Mouse (Mus musculus) frontal cortex, postnatal 36 days (tissue): Measurements from ENCODE around the gene Dhx37.
A peak's percentile ranks its signal among the peaks of the same experiment; 100 is the strongest.
"Not testable (repeated sequence)": the region's sequence is repeated elsewhere in the genome, so short reads cannot be mapped to it uniquely, and the experiment has no call there.

Source experiments
- DNase-seq, 2 experiments: peaks; one replicate each; pipeline ENCODE4 v3.0.0; 2022; ENCODE audit warnings: low spot score in 2 of 2

Dhx37 gene

GRCm38 (mm10) chr5:125389579-125390441 is 44.1 kb downstream of the Dhx37 start, which contains the start of gene Ubc:
Ubc (minus strand) TSS chr5:125390202.
- peak; percentile 81 to 82 for DNase-seq

GRCm38 (mm10) chr5:125389131-125389578 is 44.8 kb downstream of the Dhx37 start, which contains the start of gene Gm10382:
Gm10382 (plus strand) TSS chr5:125389322.
- peak in 1 of 2 experiments; percentile 81 for DNase-seq

DNA sequence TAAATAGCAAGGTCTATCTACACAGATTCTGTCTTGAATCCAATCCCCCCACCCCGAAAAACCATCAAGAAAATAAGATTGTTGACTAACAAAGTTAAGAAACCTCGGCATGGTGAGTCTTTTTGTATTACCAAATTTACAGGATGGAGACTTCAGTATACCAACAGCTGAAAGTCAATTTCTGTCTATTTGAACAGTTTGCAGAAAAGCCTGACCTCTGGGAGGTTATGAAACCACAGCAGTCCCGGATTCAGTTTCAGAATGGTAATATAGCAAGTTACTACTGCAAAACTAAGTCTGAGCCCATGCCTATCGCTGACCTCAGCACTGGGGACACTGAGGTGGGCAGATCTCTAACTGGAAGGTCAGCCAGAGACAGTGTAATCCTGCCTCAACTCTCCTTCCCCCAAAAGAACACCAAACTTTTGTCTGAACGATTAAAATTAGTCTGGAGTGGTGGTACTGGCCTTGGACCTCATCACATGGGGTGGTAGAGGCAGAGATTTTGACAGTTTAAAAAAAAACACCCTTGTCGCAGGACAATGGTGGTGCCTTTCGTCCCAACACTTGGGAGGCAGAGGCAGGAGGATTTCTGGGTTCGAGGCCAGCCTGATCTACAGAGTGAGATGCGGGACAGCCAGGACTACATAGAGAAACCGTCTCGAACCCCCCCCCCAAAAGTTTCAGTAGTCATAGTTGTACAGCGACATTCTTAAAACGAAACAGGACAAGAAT is 45.4 kb downstream of the Dhx37 start:
- DNase-seq = no peak

DNA sequence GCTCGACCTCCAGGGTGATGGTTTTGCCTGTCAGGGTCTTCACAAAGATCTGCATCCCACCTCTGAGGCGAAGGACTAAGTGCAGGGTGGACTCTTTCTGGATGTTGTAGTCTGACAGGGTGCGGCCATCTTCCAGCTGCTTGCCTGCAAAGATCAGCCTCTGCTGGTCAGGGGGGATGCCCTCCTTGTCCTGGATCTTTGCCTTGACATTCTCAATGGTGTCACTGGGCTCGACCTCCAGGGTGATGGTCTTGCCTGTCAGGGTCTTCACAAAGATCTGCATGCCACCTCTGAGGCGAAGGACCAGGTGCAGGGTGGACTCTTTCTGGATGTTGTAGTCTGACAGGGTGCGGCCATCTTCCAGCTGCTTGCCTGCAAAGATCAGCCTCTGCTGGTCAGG is 46.6 kb downstream of the Dhx37 start:
- DNase-seq = not testable (repeated sequence)

- no peak for DNase-seq
Observed at GRCm38 (mm10) chr5:125385215-125385940, 48.5 kb downstream of the Dhx37 start.

- no peak for DNase-seq
Observed at GRCm38 (mm10) chr5:125384512-125385214, 49.3 kb downstream of the Dhx37 start.

DNA sequence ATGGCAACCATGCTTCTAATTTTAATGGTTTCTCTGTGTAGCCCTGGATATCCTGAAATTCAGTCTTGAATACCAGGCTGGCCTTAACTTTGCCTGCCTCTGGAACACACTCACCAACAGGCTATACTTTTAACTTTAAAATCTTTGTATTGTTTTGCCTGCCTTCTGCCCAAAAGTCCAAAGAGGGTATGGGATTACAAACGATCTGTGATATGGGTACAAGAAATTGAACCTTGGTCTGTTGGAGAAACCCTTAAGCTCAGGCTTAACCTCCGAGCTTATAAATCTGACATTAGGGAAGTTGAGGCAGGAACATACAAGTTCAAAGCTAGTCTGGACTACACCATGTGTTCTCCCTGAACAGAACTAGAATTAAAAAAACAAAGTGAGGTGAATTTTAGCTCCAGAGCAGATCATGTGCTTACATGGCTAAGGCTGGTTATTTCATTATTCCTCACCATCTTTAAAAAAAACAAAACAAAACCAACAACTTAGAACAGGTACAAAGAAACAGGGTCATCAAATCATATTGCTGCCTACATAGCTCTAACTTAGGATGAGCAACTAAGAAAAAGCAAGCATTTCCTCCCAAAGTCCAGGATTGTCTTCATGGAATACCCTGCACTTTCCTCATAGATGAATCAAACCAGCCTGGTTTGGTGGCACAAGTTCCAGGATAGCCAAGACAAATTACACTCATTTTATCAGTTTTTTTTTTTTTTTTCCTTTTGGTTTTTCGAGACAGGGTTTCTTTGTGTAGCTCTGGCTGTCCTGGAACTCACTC is 50.1 kb downstream of the Dhx37 start:
- no peak for DNase-seq

DNA sequence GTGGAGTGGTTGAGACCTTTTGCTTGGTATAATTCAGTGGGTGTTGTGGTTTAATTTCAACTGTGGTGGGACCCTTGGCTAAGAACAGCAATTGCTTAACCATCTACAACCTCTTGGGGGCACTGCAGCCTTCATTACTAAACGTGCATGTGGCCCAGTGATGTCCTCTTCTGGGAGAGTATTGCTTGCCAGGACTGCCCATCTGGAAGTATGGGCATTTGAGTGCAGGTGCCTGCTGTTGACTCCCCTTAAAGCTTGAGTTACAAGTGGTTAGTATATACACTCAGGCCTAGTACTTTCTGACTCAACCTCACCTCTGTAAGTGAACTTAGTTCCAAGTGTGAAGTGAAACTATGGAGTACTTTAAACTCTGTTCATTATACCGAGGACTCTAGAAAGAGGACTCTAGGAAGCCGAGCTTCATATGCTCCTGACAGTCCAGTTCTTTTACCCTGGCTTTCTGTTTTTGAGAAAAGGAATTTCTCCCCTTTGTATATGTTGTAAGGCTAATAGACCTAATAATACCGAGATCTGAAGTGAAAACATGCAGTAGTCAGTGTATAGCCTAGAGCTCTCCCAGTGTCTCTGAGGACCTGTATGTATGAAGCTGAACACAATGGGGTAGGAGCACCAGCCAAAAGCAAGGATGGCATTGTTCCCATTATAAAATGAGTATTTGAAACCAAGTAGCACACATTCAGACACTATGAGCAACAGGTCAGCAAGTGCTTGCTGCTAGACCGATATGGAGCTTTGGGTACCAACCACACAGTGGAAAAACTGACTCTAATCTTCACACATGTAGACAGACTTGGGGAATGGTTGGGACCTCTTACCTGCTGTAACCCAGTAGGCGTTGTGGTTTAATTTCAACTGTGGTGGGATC is 51.0 kb downstream of the Dhx37 start:
- DNase-seq = peak in 1 of 2 experiments; percentile 71

DNA sequence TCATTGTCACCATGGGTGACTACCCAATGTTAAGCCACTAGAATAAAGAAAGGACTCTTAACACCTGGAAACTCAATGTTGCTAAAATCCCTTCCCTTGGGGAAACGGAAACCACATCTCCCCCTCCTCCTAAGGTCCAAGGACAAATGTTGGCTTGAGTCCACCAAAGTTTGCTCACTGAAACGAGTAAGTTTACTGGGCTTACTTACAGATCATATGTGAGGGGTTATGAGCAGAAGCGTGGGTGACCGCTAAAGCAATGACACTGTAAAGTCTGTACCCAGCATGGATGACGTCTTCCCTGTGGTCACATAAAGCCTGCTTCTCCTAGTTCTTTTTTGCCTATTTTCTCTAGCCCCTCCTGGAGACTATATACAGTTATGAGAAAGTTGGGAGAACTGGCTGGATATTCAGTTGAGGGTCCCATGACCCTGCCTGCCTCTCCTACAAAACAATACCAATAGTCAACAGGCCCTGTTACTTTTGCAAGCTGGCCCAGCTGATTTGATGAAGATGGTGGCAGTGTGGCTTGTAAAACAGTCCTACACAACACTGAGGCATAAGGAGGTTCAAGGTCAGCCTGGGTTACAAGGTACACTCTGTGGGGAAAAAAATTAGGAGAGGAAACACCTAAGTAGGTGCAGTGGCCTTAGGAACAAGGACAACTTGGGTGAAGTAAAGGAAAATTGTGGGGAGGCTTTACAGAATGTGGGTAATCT is 51.8 kb downstream of the Dhx37 start:
- no peak for DNase-seq

DNA sequence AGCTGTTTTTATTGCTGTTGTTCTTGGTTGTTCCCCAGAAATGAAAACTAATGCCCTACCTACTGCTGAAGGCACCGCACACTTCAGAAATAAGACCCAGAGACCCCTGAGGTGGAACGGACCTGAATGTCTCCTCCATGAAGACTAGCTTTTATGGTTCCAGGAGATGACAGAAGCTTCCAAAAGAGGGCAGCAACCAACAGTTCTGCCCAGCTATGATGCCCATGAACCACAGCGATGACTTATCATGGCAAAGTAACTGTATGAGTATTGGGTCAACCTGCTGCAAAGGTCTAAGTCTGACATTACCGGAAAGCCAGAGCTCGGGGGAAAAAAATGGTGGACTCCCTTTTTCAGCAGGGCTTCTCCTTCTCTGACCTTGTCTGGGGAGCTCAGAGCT is 55.0 kb downstream of the Dhx37 start:
- no peak for DNase-seq

DNA sequence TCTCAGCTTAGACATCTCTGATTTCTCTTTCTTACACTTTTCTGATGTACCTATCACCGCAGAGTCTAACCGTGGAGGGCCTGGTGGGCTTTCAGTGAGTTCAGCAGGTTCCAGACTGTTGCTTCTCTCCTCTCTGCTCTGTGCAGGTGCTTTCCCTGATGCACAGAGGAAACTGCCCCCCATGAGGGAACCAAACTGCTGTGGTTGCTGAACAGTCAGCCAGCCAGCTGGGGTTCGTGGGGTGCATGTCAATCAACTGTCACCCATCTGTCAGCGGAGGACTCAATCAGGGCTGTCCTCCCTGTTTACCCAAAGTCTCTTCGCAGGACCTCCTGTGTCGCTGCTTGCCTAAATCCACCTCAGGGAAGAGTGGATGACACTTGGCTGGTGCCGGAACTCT is 56.7 kb downstream of the Dhx37 start:
- no peak for DNase-seq

GRCm38 (mm10) chr5:125375871-125376270 is 58.0 kb downstream of the Dhx37 start:
- DNase-seq = no peak

- DNase-seq = no peak
Observed at GRCm38 (mm10) chr5:125372027-125372426, 61.9 kb downstream of the Dhx37 start.

- no peak for DNase-seq
Observed at GRCm38 (mm10) chr5:125370950-125371693, 62.8 kb downstream of the Dhx37 start.

DNA sequence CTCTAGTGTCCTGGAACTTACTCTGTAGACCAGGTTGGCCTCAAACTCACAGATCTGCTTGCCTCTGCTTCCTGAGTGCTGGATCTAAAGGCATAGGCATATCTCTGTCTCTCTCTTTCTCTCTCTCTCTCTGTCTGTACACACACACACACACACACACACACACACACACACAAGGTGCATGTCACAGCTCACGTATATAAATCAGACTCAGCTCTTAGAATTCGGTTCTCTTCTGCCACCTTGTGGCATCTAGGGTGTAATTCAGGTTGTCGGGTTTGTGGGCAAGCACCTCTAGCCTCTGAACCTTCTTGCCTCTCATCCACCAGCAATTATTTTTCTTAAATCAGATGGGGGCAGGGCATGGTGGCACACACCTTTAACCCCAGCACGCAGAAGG is 65.4 kb downstream of the Dhx37 start:
- peak in 1 of 2 experiments; percentile 81 for DNase-seq

DNA sequence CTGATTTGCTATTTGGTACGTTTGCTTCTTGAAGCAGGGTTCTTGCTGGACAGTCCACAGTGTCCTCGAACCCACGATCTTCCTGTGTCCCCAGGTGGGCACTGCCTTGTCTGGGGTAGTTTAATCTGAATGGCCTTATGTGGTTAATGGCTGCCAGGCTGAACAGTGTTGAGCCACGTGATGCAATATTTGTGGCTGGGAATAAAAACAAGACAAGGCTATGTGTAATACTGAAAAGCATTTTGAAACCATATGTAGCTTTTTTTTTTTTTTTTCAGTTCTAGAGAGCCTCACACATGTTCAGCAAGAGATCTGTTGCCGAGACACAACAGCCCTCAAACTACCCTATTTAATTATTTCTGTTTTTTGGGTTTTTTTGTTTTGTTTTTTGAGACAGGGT is 65.8 kb downstream of the Dhx37 start:
- no peak for DNase-seq

GRCm38 (mm10) chr5:125364851-125365429 is 69.0 kb downstream of the Dhx37 start:
- DNase-seq = no peak

DNA sequence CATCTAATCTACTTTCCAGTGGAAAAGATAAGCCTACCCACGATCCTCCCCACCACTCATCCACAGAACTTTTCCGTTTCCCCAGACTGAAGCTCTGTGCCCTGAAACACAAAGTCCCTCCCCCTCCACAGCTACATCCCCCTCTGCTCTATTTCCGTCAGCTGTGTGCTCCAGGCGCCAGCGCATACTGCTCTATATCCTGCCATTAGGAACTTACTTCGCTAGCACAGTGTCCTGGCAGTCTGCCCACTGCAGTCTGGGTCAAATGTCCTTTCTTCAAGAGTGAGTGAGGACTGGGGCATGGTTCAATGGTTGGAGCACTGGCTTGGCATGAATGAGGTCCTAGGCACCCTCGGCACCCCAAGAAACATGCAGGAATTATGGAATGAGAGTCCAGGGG is 70.0 kb downstream of the Dhx37 start:
- no peak for DNase-seq
